Mouse (Mus musculus) leukemia stem cell, adult 10-12 weeks (primary cell): ENCODE measurements around the gene Smim20. TPM values are rescaled to one million over a fixed set of nuclear protein-coding genes. Genes with fewer than 3 reads are reported as not detected.

Source experiments
- polyA plus RNA-seq: library from polyadenylated mRNA; stranded (reverse); fragments of >175 nt; gene quantifications from 2 replicates; pipeline ENCODE4 v1.2.3, GENCODE M21; 2012; ENCODE audit warnings: low replicate concordance

Smim20 gene
- polyA plus RNA-seq, result 23.8 and 98.9 TPM in 2 replicates

DNA sequence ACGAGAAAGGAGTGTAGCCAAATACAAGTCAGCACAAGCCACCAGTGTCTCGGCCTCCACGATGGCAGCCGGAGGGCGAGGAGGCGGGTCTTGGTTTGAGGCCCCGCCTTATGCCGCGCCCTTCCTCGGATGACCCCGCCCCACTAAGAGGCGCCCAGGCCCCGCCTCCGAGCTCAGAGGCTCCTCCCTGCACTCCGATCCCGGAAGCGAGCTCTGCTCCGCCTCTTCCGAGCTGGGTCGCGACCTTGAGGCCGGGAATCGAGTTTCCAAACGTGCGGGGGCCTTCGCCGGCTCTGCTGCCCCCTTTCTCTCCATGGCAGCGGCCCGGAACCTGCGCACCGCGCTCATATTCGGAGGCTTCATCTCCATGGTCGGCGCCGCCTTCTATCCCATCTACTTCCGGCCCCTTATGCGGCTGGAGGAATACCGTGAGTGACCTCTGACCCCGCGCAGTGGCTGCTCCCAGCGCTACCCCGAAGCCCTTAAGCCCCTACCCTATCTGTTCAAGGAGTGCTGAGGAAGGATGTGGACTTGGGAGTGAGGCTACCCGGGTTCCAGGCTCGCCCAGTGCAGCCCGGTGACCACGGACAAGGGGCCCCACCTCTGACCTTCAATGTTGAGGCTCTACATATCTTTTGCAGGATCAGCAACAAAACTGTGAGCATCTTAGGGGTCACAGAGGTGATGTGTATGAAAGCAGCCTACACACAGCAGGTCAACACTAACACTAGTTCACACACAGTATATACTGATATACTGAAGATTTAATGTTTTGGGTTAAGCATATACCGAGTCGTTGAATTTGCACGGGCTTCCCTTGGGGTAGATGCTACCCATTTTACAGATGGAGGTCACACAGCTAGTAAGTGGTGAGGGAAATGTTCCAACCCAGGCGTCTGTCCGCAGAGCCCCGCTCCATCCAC, at the start of gene Smim20:
Gene Smim20, plus strand, starts transcription at position 153 of the 923 bp plus-strand sequence.

Other genes with a start within 250 kb of the Smim20 start
- gene Slc34a2, start 229.0 kb upstream of the Smim20 start, polyA plus RNA-seq, result not detected in 2 replicates
- gene Sel1l3, start 53.2 kb upstream of the Smim20 start, polyA plus RNA-seq, result 0.05 TPM in 1 of 2 replicates, not detected in the other
- gene Rbpj, start 199.1 kb downstream of the Smim20 start, polyA plus RNA-seq, result 1.5 and 4.5 TPM in 2 replicates